Comparison of ENCODE assay signal across 11 mouse cellular contexts in genomic region chr8:117395055-117395454, GRCm38 (mm10).
A peak's percentile ranks its signal among the peaks of the same experiment; 100 is the strongest.
DNase-seq lines count a peak whose midpoint lies in the region; ATAC-seq and TF ChIP-seq lines count a peak whose summit lies in the region.
"Had no signal": no experiment of that assay in that cellular context is flagged by ENCODE, and none has a peak within 500 bp of the region (broad histone marks: within the 10 kb centered on the region; RNA-seq: fewer than 3 reads in every experiment).

No protein-coding gene starts in this region.

- no peak overlapping the region for H3K27ac ChIP-seq in heart, embryonic 15.5 days
- H3K27ac ChIP-seq in limb, embryonic 10.5 days = peak overlapping the region; percentile 31; the same call in 1 of the 2 replicates

- no peak overlapping the region for H3K4me2 ChIP-seq in heart, embryonic 15.5 days

- no peaks in the 10 kb centered on the region for H3K9me3 ChIP-seq in heart, embryonic 15.5 days (replicated peaks)
- H3K9me3 ChIP-seq in limb, embryonic 10.5 days (replicated peaks) = no peaks in the 10 kb centered on the region

- peaks cover 21% of the 10 kb centered on the region for H3K79me2 ChIP-seq in C2C12 (ENCODE audit: control insufficient read depth, insufficient read depth)

- no peaks in the 10 kb centered on the region for H3K36me3 ChIP-seq in heart, embryonic 15.5 days
- no peaks in the 10 kb centered on the region for H3K36me3 ChIP-seq in C2C12 (ENCODE audit: control insufficient read depth, insufficient read depth)
- H3K36me3 ChIP-seq in limb, embryonic 10.5 days = peaks cover 25% of the 10 kb centered on the region

- H3K27me3 ChIP-seq in heart, embryonic 15.5 days = no peaks in the 10 kb centered on the region
- H3K27me3 ChIP-seq in C2C12 (ENCODE audit: control insufficient read depth, insufficient read depth, insufficient read length) = no peaks in the 10 kb centered on the region
- H3K27me3 ChIP-seq in limb, embryonic 10.5 days (ENCODE audit: low read depth, poor library complexity, severe bottlenecking) = no peaks in the 10 kb centered on the region
- H3K27me3 ChIP-seq: CH12.LX had no signal

- no peak overlapping the region for H3ac ChIP-seq in C2C12 (ENCODE audit: control insufficient read depth, insufficient read length, low read depth)

- no peaks in the 10 kb centered on the region for H3K79me3 ChIP-seq in C2C12 (ENCODE audit: low read depth)

- no peak overlapping the region for H3K4me3 ChIP-seq in heart, embryonic 15.5 days
- no peak overlapping the region for H3K4me3 ChIP-seq in C2C12 (ENCODE audit: insufficient read depth, poor library complexity, severe bottlenecking)
- H3K4me3 ChIP-seq in limb, embryonic 10.5 days = no peak overlapping the region

- ATAC-seq in heart, embryonic 15.5 days (replicated peaks; ENCODE audit: insufficient number of reproducible peaks, insufficient read depth, low FRiP score, low read depth) = 0 out of 2 replicates have a peak, but pooled peaks have one; percentile 19
- ATAC-seq in megakaryocyte-erythroid progenitor cell, adult 5-6 weeks (replicated peaks; ENCODE audit: low FRiP score, low TSS enrichment, poor library complexity, severe bottlenecking) = no peak

- TF ChIP-seq CTCF in C2C12 (IDR thresholded peaks at IDR 0.05; ENCODE audit: control insufficient read depth, insufficient read depth, insufficient read length) = no peak

- H3K4me1 ChIP-seq in heart, embryonic 15.5 days (replicated peaks) = no peaks in the 10 kb centered on the region
- peaks cover 11% of the 10 kb centered on the region; the same call in 1 of the 2 replicates for H3K4me1 ChIP-seq in limb, embryonic 10.5 days

- H3K9ac ChIP-seq in heart, embryonic 15.5 days = no peak overlapping the region

- 77% methylated on average over 7 of the region's 7 CpGs for WGBS in heart, embryonic 15.5 days
- 67% methylated on average over 7 of the region's 7 CpGs for WGBS in limb, embryonic 10.5 days

- DNase-seq in heart, postnatal 4 days = no peak
- DNase-seq in frontal cortex, adult 2 months (ENCODE audit: extremely low spot score in 1 of 2, low spot score in 1 of 2) = peak; percentile 75 to 89
- DNase-seq in limb, embryonic 10.5 days (ENCODE audit: low spot score) = no peak
- no peak for DNase-seq in ovary, postnatal 36 days (ENCODE audit: low spot score)
- no peak for DNase-seq in thymus, postnatal 4 days
- DNase-seq: heart, adult 18-20 months; kidney, adult 9 months had no signal

TF ChIP-seq in C2C12, 6 proteins besides CTCF, POLR2A, EP300 and RAD21:
- peak; percentile 72 for TF ChIP-seq MAX (IDR thresholded peaks at IDR 0.05)
- no peak for TF ChIP-seq FOSL1 (IDR thresholded peaks at IDR 0.05; ENCODE audit: insufficient read depth, low read length, poor library complexity, severe bottlenecking)
- no peak for TF ChIP-seq CEBPB (IDR thresholded peaks at IDR 0.05; ENCODE audit: low read depth)
- TF ChIP-seq MYOG (IDR thresholded peaks at IDR 0.05; ENCODE audit: control insufficient read depth, extremely low read depth, insufficient read length) = no peak
- no peak for TF ChIP-seq USF1 (IDR thresholded peaks at IDR 0.05; ENCODE audit: low read depth)
- peak; percentile 35 for TF ChIP-seq MYOD1 (IDR thresholded peaks at IDR 0.05; ENCODE audit: control insufficient read depth, insufficient read length, low read depth)

Comparison
In these comparisons a context has a peak if more than half of its experiments do, and no peak if none do; other contexts are left out.
1. DNase-seq: peak in frontal cortex, adult 2 months (2 of 2); none in heart, postnatal 4 days (single experiment), limb, embryonic 10.5 days (single experiment), ovary, postnatal 36 days (single experiment) and thymus, postnatal 4 days (single experiment).